In the genomic region with DNA sequence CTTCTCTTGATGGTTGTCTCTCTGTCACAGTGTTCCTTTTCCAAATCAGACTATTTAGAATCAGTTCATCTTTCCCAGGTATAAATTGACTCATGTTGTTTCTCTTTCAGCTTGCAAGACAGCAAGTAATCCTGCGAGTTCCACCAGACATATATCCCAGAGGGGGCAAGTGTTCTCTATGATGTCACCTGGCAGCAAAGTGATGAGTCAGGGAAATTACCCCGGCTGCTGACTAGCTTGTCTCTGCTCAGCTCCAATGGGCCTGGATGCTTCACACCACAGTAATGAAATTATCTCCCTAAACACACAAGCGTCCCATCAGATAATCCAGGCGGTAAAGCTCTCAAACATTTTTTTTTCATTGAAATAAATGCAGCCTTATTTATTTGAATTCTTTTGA, we compare ENCODE assay signal across 20 mouse cellular contexts.
"Had no signal": no experiment of that assay in that cellular context is flagged by ENCODE, and none has a peak within 500 bp of the region (broad histone marks: within the 10 kb centered on the region; RNA-seq: fewer than 3 reads in every experiment).

No protein-coding gene starts in this region.

- DNase-seq: kidney, adult 2 months; kidney, postnatal 10 days; kidney, postnatal 36 days; layer of hippocampus, postnatal 36 days; liver; liver, embryonic 13.5 days; lung, adult 2 months; lung, postnatal 14 days; lung, postnatal 4 days; right cerebral cortex, postnatal 4 days; thymus, adult 2 months; thymus, postnatal 25 days had no signal

- H3K4me3 ChIP-seq: left cerebral cortex, adult 2 months; limb, embryonic 12.5 days; liver, embryonic 13.5 days; midbrain, embryonic 13.5 days; myocyte; neural tube, embryonic 13.5 days had no signal

- H3K36me3 ChIP-seq: limb, embryonic 12.5 days; liver, embryonic 13.5 days; midbrain, embryonic 13.5 days; neural tube, embryonic 13.5 days had no signal

- H3K27ac ChIP-seq: left cerebral cortex, adult 2 months; limb, embryonic 12.5 days; liver, embryonic 13.5 days; midbrain, embryonic 13.5 days; neural tube, embryonic 13.5 days; stomach, postnatal 0 days had no signal

- H3K27me3 ChIP-seq: limb, embryonic 12.5 days; liver, embryonic 13.5 days had no signal

- ATAC-seq: intestine, postnatal 0 days; midbrain, embryonic 13.5 days; midbrain, embryonic 16.5 days had no signal

- H3K4me2 ChIP-seq: limb, embryonic 12.5 days; liver, embryonic 13.5 days; midbrain, embryonic 13.5 days; neural tube, embryonic 13.5 days had no signal

- H3K9me3 ChIP-seq: limb, embryonic 12.5 days; liver, embryonic 13.5 days; midbrain, embryonic 13.5 days; neural tube, embryonic 13.5 days had no signal

- H3K9ac ChIP-seq: limb, embryonic 12.5 days; liver, embryonic 13.5 days; midbrain, embryonic 13.5 days; neural tube, embryonic 13.5 days had no signal
